ENCODE assay signal across 11 mouse cellular contexts in the genomic region with DNA sequence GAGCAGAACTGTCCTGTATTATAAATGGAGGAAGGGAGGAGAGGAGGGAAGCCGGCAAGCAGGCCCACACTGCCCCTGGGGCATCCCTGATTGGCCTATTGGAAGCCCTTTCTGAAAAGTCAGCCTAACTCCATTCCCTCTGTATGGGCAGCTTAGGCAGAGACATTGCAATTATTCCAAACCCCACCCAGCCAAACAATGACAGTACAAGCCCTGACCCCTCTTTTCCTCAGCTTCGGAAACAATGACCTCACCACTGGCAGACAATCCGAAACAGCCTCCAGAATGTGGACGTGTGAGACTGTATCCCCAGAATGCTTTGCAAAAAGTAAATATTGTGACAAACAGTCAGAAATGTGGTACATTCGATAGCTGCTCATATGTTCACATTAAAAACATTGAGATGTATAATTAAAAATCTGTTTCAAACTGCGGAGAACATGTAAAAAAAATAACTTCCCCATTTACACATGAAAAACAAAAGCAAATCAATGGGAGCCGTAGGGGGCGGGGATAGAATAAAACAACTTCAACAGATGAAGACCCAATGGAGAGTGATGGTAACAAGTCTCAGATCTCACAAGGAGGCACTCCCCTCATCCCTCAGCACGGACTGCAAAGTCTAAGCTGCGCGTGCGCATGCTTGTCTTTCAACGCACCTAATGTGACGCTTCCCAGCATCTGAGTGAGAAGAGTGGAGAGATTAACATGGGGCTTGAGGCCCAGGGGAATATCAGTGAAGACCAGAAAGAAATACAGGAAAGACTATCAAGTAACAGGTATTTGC.
DNase-seq lines count a peak whose midpoint lies in the region; ATAC-seq and TF ChIP-seq lines count a peak whose summit lies in the region.
"Had no signal": no experiment of that assay in that cellular context is flagged by ENCODE, and none has a peak within 500 bp of the region (broad histone marks: within the 10 kb centered on the region; RNA-seq: fewer than 3 reads in every experiment).

No protein-coding gene starts in this region.

- no peaks in the 10 kb centered on the region for H3K9me3 ChIP-seq in kidney, postnatal 0 days (replicated peaks; ENCODE audit: low read length)
- H3K9me3 ChIP-seq in heart, embryonic 16.5 days (replicated peaks; ENCODE audit: control insufficient read depth, low read length) = no peaks in the 10 kb centered on the region
- no peaks in the 10 kb centered on the region for H3K9me3 ChIP-seq in hindbrain, embryonic 16.5 days (ENCODE audit: control insufficient read depth, low read length)
- H3K9me3 ChIP-seq: hindbrain, embryonic 15.5 days had no signal

- H3K27me3 ChIP-seq in kidney, postnatal 0 days (ENCODE audit: insufficient read depth, low read length) = no peaks in the 10 kb centered on the region
- no peaks in the 10 kb centered on the region for H3K27me3 ChIP-seq in kidney, adult 2 months (replicated peaks; ENCODE audit: control insufficient read depth, insufficient read depth, low read length)
- no peaks in the 10 kb centered on the region for H3K27me3 ChIP-seq in heart, embryonic 16.5 days (ENCODE audit: control insufficient read depth, insufficient read depth, low read length)
- peaks cover 2% of the 10 kb centered on the region for H3K27me3 ChIP-seq in hindbrain, embryonic 16.5 days (replicated peaks; ENCODE audit: control insufficient read depth, insufficient read depth, low read length)

- WGBS in kidney, postnatal 0 days = 64% methylated on average over 14 of the region's 14 CpGs
- 74% methylated on average over 14 of the region's 14 CpGs for WGBS in kidney, adult 2 months
- 31% methylated on average over 14 of the region's 14 CpGs for WGBS in heart, embryonic 16.5 days
- WGBS in hindbrain, embryonic 16.5 days = 43% methylated on average over 14 of the region's 14 CpGs

- no peak overlapping the region for H3K27ac ChIP-seq in kidney, postnatal 0 days
- no peak overlapping the region for H3K27ac ChIP-seq in kidney, adult 2 months (ENCODE audit: insufficient read depth, low read depth, low read length)
- peak overlapping the region; percentile 34; the same call in 1 of the 2 replicates for H3K27ac ChIP-seq in heart, embryonic 16.5 days (ENCODE audit: low read length)
- no peak overlapping the region for H3K27ac ChIP-seq in hindbrain, embryonic 16.5 days (ENCODE audit: low read depth, low read length)
- H3K27ac ChIP-seq: hindbrain, embryonic 15.5 days; macrophage had no signal

- TF ChIP-seq CTCF in kidney, postnatal 0 days (IDR thresholded peaks at IDR 0.05; ENCODE audit: low read depth) = no peak
- no peak for TF ChIP-seq CTCF in kidney, adult 2 months (conservative IDR thresholded peaks at IDR 0.05; ENCODE audit: insufficient read depth, insufficient read length, low read depth, low read length)

- no peak overlapping the region for H3K9ac ChIP-seq in kidney, postnatal 0 days (ENCODE audit: low read depth, low read length)
- no peak overlapping the region for H3K9ac ChIP-seq in heart, embryonic 16.5 days (ENCODE audit: low read length)
- no peak overlapping the region for H3K9ac ChIP-seq in hindbrain, embryonic 16.5 days (ENCODE audit: low read depth, low read length)
- H3K9ac ChIP-seq: hindbrain, embryonic 15.5 days had no signal

- H3K4me1 ChIP-seq in kidney, postnatal 0 days (replicated peaks; ENCODE audit: insufficient read depth, low read length) = 0 out of 2 replicates have a peak, but pooled peaks cover 6% of the 10 kb centered on the region
- no peaks in the 10 kb centered on the region for H3K4me1 ChIP-seq in kidney, adult 2 months (ENCODE audit: control insufficient read depth, insufficient read depth, low read length)
- H3K4me1 ChIP-seq in heart, embryonic 16.5 days (ENCODE audit: control insufficient read depth, insufficient read depth, low read length) = no peaks in the 10 kb centered on the region
- H3K4me1 ChIP-seq in hindbrain, embryonic 16.5 days (ENCODE audit: control insufficient read depth, insufficient read depth, low read depth, low read length) = no peaks in the 10 kb centered on the region

- TF ChIP-seq POLR2A in kidney, adult 2 months (IDR thresholded peaks at IDR 0.05; ENCODE audit: low read depth, low read length) = no peak

- no peaks in the 10 kb centered on the region for H3K36me3 ChIP-seq in kidney, postnatal 0 days (ENCODE audit: insufficient read depth, low read length)
- H3K36me3 ChIP-seq in kidney, adult 2 months (ENCODE audit: control insufficient read depth, insufficient read depth, low read length) = no peaks in the 10 kb centered on the region
- no peaks in the 10 kb centered on the region for H3K36me3 ChIP-seq in heart, embryonic 16.5 days (ENCODE audit: control insufficient read depth, insufficient read depth)
- no peaks in the 10 kb centered on the region for H3K36me3 ChIP-seq in hindbrain, embryonic 16.5 days (ENCODE audit: control insufficient read depth, insufficient read depth, low read length)
- H3K36me3 ChIP-seq: hindbrain, embryonic 15.5 days had no signal

- no peak overlapping the region for H3K4me3 ChIP-seq in kidney, postnatal 0 days (replicated peaks; ENCODE audit: low read depth, low read length)
- no peak overlapping the region for H3K4me3 ChIP-seq in kidney, adult 2 months (ENCODE audit: insufficient read depth, low read depth, low read length)
- H3K4me3 ChIP-seq in heart, embryonic 16.5 days (ENCODE audit: low read length) = no peak overlapping the region
- no peak overlapping the region for H3K4me3 ChIP-seq in hindbrain, embryonic 16.5 days (ENCODE audit: low read length)
- H3K4me3 ChIP-seq: hindbrain, embryonic 15.5 days had no signal

- ATAC-seq in kidney, postnatal 0 days (replicated peaks; ENCODE audit: low FRiP score, low read depth) = no peak
- ATAC-seq in heart, embryonic 16.5 days (replicated peaks; ENCODE audit: extremely low read depth, insufficient read depth, low FRiP score) = peak; percentile 72; the same call in 1 of the 2 replicates
- ATAC-seq in hindbrain, embryonic 16.5 days = no peak
- no peak for ATAC-seq in frontal cortex, adult (ENCODE audit: low TSS enrichment)

- no peak overlapping the region for H3K4me2 ChIP-seq in kidney, postnatal 0 days (ENCODE audit: low read length)
- no peak overlapping the region for H3K4me2 ChIP-seq in heart, embryonic 16.5 days (ENCODE audit: low read depth, low read length)
- no peak overlapping the region for H3K4me2 ChIP-seq in hindbrain, embryonic 16.5 days (ENCODE audit: low read length)
- H3K4me2 ChIP-seq: hindbrain, embryonic 15.5 days had no signal

- DNase-seq in kidney, postnatal 0 days (ENCODE audit: low spot score) = peak; percentile 45
- no peak for DNase-seq in kidney, adult 2 months
- DNase-seq in brain, embryonic 18.5 days (ENCODE audit: low read depth, low spot score) = peak; percentile 34
- peak; percentile 32 for DNase-seq in retina, embryonic 14.5 days (ENCODE audit: low spot score)
- DNase-seq in spleen, adult 12 weeks (ENCODE audit: low spot score) = no peak
- DNase-seq: layer of hippocampus, adult 9-11 months had no signal

Comparison
In these comparisons a context has a peak if more than half of its experiments do, and no peak if none do; other contexts are left out.
1. DNase-seq: peak in kidney, postnatal 0 days (single experiment), brain, embryonic 18.5 days (single experiment) and retina, embryonic 14.5 days (single experiment); none in kidney, adult 2 months (single experiment) and spleen, adult 12 weeks (single experiment).